Mouse (Mus musculus) liver, embryonic 14.5 days (tissue): ENCODE measurements around the gene Denr.

Source experiments
- CTCF ChIP-seq: IDR thresholded peaks from 2 replicates; pipeline ENCODE4 v1.5.1; 2016; ENCODE audit warnings: antibody characterized with exemption, low read depth, control low read depth
- EP300 ChIP-seq: IDR thresholded peaks from 2 replicates; pipeline ENCODE4 v1.6.1; 2016; ENCODE audit warnings: antibody characterized with exemption, low read depth

- no peak for TF ChIP-seq CTCF
- TF ChIP-seq EP300 = no peak
These were observed 53.2 kb downstream of the Denr start for GRCm38 (mm10) chr5:123960129-123960528.
